In genomic region chr12:3355068-3355467, GRCm38 (mm10) we compare ENCODE assay signal across 18 mouse cellular contexts.
"Had no signal": no experiment of that assay in that cellular context is flagged by ENCODE, and none has a peak within 500 bp of the region (broad histone marks: within the 10 kb centered on the region; RNA-seq: fewer than 3 reads in every experiment).

No protein-coding gene starts in this region.

- ATAC-seq: lung, postnatal 0 days; midbrain, embryonic 16.5 days had no signal

- H3K9me3 ChIP-seq: neural tube, embryonic 15.5 days had no signal

- H3K36me3 ChIP-seq: limb, embryonic 12.5 days; midbrain, embryonic 10.5 days; neural tube, embryonic 15.5 days had no signal

- H3K27ac ChIP-seq: kidney, postnatal 0 days; limb, embryonic 12.5 days; liver, embryonic 14.5 days; midbrain, embryonic 10.5 days; neural tube, embryonic 15.5 days had no signal

- H3K9ac ChIP-seq: limb, embryonic 12.5 days; liver, embryonic 14.5 days; neural tube, embryonic 15.5 days had no signal

- H3K27me3 ChIP-seq: limb, embryonic 12.5 days; neural tube, embryonic 15.5 days had no signal

- DNase-seq: kidney, adult 11 months; kidney, adult 9 months; kidney, postnatal 36 days; layer of hippocampus, adult 9-11 months; layer of hippocampus, postnatal 36 days; liver; lung, adult 2 months; lung, postnatal 36 days; spleen, adult 18-20 months; thymus, adult 2 months; thymus, postnatal 36 days had no signal

- H3K4me1 ChIP-seq: limb, embryonic 12.5 days; midbrain, embryonic 10.5 days; neural tube, embryonic 15.5 days had no signal

- H3K4me2 ChIP-seq: limb, embryonic 12.5 days; neural tube, embryonic 15.5 days had no signal

- H3K4me3 ChIP-seq: limb, embryonic 12.5 days; midbrain, embryonic 10.5 days; neural tube, embryonic 15.5 days had no signal
